Mouse (Mus musculus) stomach, postnatal 0 days (tissue): ENCODE measurements around the gene Gm1043.

Experiments
- CTCF ChIP-seq: IDR thresholded peaks from 2 replicates; pipeline ENCODE4 v1.5.1; 2016; ENCODE audit warnings: antibody characterized with exemption, low read depth, mild to moderate bottlenecking, moderate library complexity
- EP300 ChIP-seq: optimal IDR thresholded peaks from 2 replicates; pipeline ENCODE3; 2016; ENCODE audit warnings: antibody characterized with exemption

DNA sequence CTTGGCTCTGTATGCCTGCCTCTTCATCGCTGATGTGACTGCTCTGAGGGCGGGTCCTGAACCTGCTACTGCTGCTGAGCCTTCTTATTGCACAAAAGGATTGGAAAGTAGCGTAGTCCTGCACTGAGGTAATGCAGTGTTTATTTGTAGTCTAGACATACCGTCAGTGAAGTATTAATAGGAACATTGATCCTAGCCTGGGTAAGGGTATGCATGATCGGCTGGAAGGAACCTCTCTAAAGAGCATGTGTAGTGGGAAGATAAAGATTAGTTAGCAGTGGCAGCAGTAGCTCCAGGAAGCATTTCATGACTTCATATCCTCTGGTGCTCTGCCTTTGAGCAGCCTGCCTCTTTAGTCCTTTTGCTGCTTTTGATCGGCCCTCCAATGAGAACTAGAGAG is 43.5 kb upstream of the Gm1043 start:
- TF ChIP-seq EP300 (no peak), CTCF (no peak)
